Mouse (Mus musculus) bone marrow macrophage, adult 2 months (primary cell): ENCODE measurements around the gene Crb2. TPM values are rescaled to one million over a fixed set of nuclear protein-coding genes. Genes with fewer than 3 reads are reported as not detected.

Source experiments
- H3K27ac ChIP-seq: 2 replicates; pipeline ENCODE4 v1.5.1; 2012; ENCODE audit warnings: low read depth, low read length; ENCODE audit not compliant: insufficient read depth
- H3K4me1 ChIP-seq: 2 replicates; pipeline ENCODE4 v1.6.1; 2012; ENCODE audit warnings: low read length; ENCODE audit not compliant: control insufficient read depth, insufficient read depth
- H3K4me3 ChIP-seq: 2 replicates; pipeline ENCODE4 v1.5.1; 2012; ENCODE audit warnings: mild to moderate bottlenecking, low read length, moderate library complexity; ENCODE audit not compliant: insufficient read depth
- CTCF ChIP-seq: IDR thresholded peaks from 2 replicates; pipeline ENCODE4 v1.5.1; 2012; ENCODE audit warnings: low read depth, mild to moderate bottlenecking, low read length, moderate library complexity
- POLR2A ChIP-seq: IDR thresholded peaks from 2 replicates; pipeline ENCODE4 v1.6.1; 2012; ENCODE audit warnings: mild to moderate bottlenecking, low read depth, low read length, borderline replicate concordance
- polyA plus RNA-seq: library from polyadenylated mRNA; stranded (reverse); fragments of >200 nt; gene quantifications from 2 replicates; pipeline ENCODE4 v1.2.4, GENCODE M21; 2012; ENCODE audit not compliant: missing spikeins, insufficient read depth, insufficient read length

Crb2 gene
- polyA plus RNA-seq, 1 experiment, result not detected

- H3K27ac ChIP-seq, result no peak overlapping the region
- H3K4me1 ChIP-seq, result no peaks in the 10 kb centered on the region
- TF ChIP-seq POLR2A, result no peak
- TF ChIP-seq CTCF, result no peak
- no peak overlapping the region for H3K4me3 ChIP-seq
Observed at GRCm38 (mm10) chr2:37797046-37797445, 21.0 kb downstream of the Crb2 start.

- no peaks in the 10 kb centered on the region for H3K4me1 ChIP-seq
- no peak overlapping the region for H3K27ac ChIP-seq
- no peak for TF ChIP-seq CTCF
- TF ChIP-seq POLR2A, result no peak
- H3K4me3 ChIP-seq, result no peak overlapping the region
Observed at GRCm38 (mm10) chr2:37799137-37799536, 23.1 kb downstream of the Crb2 start.

- H3K4me1 ChIP-seq, result no peaks in the 10 kb centered on the region
- TF ChIP-seq POLR2A, result no peak
- no peak for TF ChIP-seq CTCF
- H3K27ac ChIP-seq, result no peak overlapping the region
- H3K4me3 ChIP-seq, result no peak overlapping the region
Observed at GRCm38 (mm10) chr2:37801687-37802086, 25.6 kb downstream of the Crb2 start.

- H3K4me3 ChIP-seq, result no peak overlapping the region
- H3K4me1 ChIP-seq, result no peaks in the 10 kb centered on the region
- TF ChIP-seq POLR2A (no peak), CTCF (peak; percentile 76)
- H3K27ac ChIP-seq, result no peak overlapping the region
Observed at GRCm38 (mm10) chr2:37802610-37803212, 26.7 kb downstream of the Crb2 start.

- H3K4me1 ChIP-seq, result no peaks in the 10 kb centered on the region
- no peak for TF ChIP-seq POLR2A
- no peak for TF ChIP-seq CTCF
Observed at GRCm38 (mm10) chr2:37811682-37812081, 35.6 kb downstream of the Crb2 start.

GRCm38 (mm10) chr2:37812401-37812800 is 36.4 kb downstream of the Crb2 start:
- H3K27ac ChIP-seq, result no peak overlapping the region
- no peak overlapping the region for H3K4me3 ChIP-seq
- no peaks in the 10 kb centered on the region for H3K4me1 ChIP-seq
- TF ChIP-seq CTCF, result no peak

More at GRCm38 (mm10) chr2:37811682-37812081, 35.6 kb downstream of the Crb2 start:
- H3K4me3 ChIP-seq, result no peak overlapping the region
- H3K27ac ChIP-seq, result no peak overlapping the region

- Histone ChIP-seq H3K4me1 (no peaks in the 10 kb centered on the region), H3K27ac (no peak overlapping the region), H3K4me3 (no peak overlapping the region)
- TF ChIP-seq POLR2A, result no peak
- no peak for TF ChIP-seq CTCF
Observed at GRCm38 (mm10) chr2:37814820-37815361, 38.8 kb downstream of the Crb2 start.

- Histone ChIP-seq H3K27ac (no peak overlapping the region), H3K4me1 (no peaks in the 10 kb centered on the region), H3K4me3 (no peak overlapping the region)
- TF ChIP-seq POLR2A, result no peak
- TF ChIP-seq CTCF, result peak; percentile 67
Observed at GRCm38 (mm10) chr2:37815676-37816075, 39.6 kb downstream of the Crb2 start.

- TF ChIP-seq POLR2A, result no peak
- no peak for TF ChIP-seq CTCF
- Histone ChIP-seq H3K4me1 (no peaks in the 10 kb centered on the region), H3K4me3 (no peak overlapping the region), H3K27ac (no peak overlapping the region)
Observed at GRCm38 (mm10) chr2:37818761-37819525, 42.9 kb downstream of the Crb2 start.

GRCm38 (mm10) chr2:37819526-37820152 is 43.6 kb downstream of the Crb2 start:
- TF ChIP-seq POLR2A (no peak), CTCF (no peak)
- Histone ChIP-seq H3K27ac (no peak overlapping the region), H3K4me3 (no peak overlapping the region), H3K4me1 (no peaks in the 10 kb centered on the region)
